Mouse (Mus musculus) cortical plate, adult 2 months (tissue): ENCODE measurements at regions not wholly inside any gene's neighbourhood (a gene's known extent, or its start where the extent isn't known, plus 50 kb on each side); places are given as distances from the start of the nearest gene placed in this dataset.

Source experiments
- H3K27ac ChIP-seq: fragments of 200-500 bp; 2 replicates; pipeline ENCODE4 v1.5.1; 2012; ENCODE audit warnings: low read length, control low read depth, inconsistent platforms; ENCODE audit not compliant: insufficient read depth
- H3K4me1 ChIP-seq: fragments of 200-500 bp; 2 replicates; pipeline ENCODE4 v1.6.1; 2011; ENCODE audit warnings: low read length; ENCODE audit not compliant: control insufficient read depth, insufficient read depth
- H3K4me3 ChIP-seq: fragments of 200-500 bp; 2 replicates; pipeline ENCODE4 v1.5.1; 2011; ENCODE audit warnings: mild to moderate bottlenecking, low read length, control low read depth; ENCODE audit not compliant: insufficient read depth
- CTCF ChIP-seq: fragments of 200-500 bp; IDR thresholded peaks from 2 replicates; pipeline ENCODE4 v1.5.1; 2011; ENCODE audit warnings: mild to moderate bottlenecking, control low read depth, low read length; ENCODE audit not compliant: insufficient read depth; ENCODE audit errors: extremely low read depth
- POLR2A ChIP-seq: fragments of 200-500 bp; IDR thresholded peaks from 2 replicates; pipeline ENCODE4 v1.6.1; 2011; ENCODE audit warnings: mild to moderate bottlenecking, low read length, control low read depth; ENCODE audit not compliant: insufficient read depth; ENCODE audit errors: extremely low read depth

GRCm38 (mm10) chr10:68355471-68356092 is 77.0 kb upstream of the Arid5b start:
- Histone ChIP-seq H3K4me1 (peaks cover 2% of the 10 kb centered on the region; the same call in 1 of the 2 replicates), H3K27ac (no peak overlapping the region), H3K4me3 (no peak overlapping the region)
- no peak for TF ChIP-seq POLR2A
- no peak for TF ChIP-seq CTCF

- no peak for TF ChIP-seq POLR2A
- TF ChIP-seq CTCF, result no peak
- peaks cover 2% of the 10 kb centered on the region; the same call in 1 of the 2 replicates for H3K4me1 ChIP-seq
- H3K4me3 ChIP-seq, result no peak overlapping the region
- no peak overlapping the region for H3K27ac ChIP-seq
These were observed 76.0 kb upstream of the Arid5b start for GRCm38 (mm10) chr10:68354335-68355231.

GRCm38 (mm10) chr10:68353692-68354232 is 75.2 kb upstream of the Arid5b start:
- peaks cover 2% of the 10 kb centered on the region; the same call in 1 of the 2 replicates for H3K4me1 ChIP-seq
- TF ChIP-seq CTCF (no peak), POLR2A (no peak)
- H3K27ac ChIP-seq, result no peak overlapping the region
- H3K4me3 ChIP-seq, result no peak overlapping the region

GRCm38 (mm10) chr10:68351841-68352555 is 73.5 kb upstream of the Arid5b start:
- TF ChIP-seq CTCF (no peak), POLR2A (no peak)
- Histone ChIP-seq H3K4me3 (no peak overlapping the region), H3K27ac (no peak overlapping the region), H3K4me1 (peaks cover 2% of the 10 kb centered on the region; the same call in 1 of the 2 replicates)

- Histone ChIP-seq H3K27ac (no peak overlapping the region), H3K4me1 (peaks cover 2% of the 10 kb centered on the region; the same call in 1 of the 2 replicates), H3K4me3 (no peak overlapping the region)
- no peak for TF ChIP-seq POLR2A
- no peak for TF ChIP-seq CTCF
These were observed 72.9 kb upstream of the Arid5b start for GRCm38 (mm10) chr10:68351441-68351840.

GRCm38 (mm10) chr10:68350798-68351197 is 72.3 kb upstream of the Arid5b start:
- TF ChIP-seq POLR2A (no peak), CTCF (no peak)
- no peak overlapping the region for H3K4me3 ChIP-seq
- H3K4me1 ChIP-seq, result no peaks in the 10 kb centered on the region
- no peak overlapping the region for H3K27ac ChIP-seq

GRCm38 (mm10) chr10:68347806-68348205 is 69.3 kb upstream of the Arid5b start:
- no peak overlapping the region for H3K4me3 ChIP-seq
- no peak for TF ChIP-seq POLR2A
- no peak for TF ChIP-seq CTCF
- H3K27ac ChIP-seq, result no peak overlapping the region
- no peaks in the 10 kb centered on the region for H3K4me1 ChIP-seq

GRCm38 (mm10) chr10:68344991-68345720 is 66.6 kb upstream of the Arid5b start:
- TF ChIP-seq POLR2A, result no peak
- TF ChIP-seq CTCF, result no peak
- Histone ChIP-seq H3K4me3 (no peak overlapping the region), H3K4me1 (no peaks in the 10 kb centered on the region), H3K27ac (no peak overlapping the region)
